ENCODE assay signal across 10 mouse cellular contexts in the genomic region with DNA sequence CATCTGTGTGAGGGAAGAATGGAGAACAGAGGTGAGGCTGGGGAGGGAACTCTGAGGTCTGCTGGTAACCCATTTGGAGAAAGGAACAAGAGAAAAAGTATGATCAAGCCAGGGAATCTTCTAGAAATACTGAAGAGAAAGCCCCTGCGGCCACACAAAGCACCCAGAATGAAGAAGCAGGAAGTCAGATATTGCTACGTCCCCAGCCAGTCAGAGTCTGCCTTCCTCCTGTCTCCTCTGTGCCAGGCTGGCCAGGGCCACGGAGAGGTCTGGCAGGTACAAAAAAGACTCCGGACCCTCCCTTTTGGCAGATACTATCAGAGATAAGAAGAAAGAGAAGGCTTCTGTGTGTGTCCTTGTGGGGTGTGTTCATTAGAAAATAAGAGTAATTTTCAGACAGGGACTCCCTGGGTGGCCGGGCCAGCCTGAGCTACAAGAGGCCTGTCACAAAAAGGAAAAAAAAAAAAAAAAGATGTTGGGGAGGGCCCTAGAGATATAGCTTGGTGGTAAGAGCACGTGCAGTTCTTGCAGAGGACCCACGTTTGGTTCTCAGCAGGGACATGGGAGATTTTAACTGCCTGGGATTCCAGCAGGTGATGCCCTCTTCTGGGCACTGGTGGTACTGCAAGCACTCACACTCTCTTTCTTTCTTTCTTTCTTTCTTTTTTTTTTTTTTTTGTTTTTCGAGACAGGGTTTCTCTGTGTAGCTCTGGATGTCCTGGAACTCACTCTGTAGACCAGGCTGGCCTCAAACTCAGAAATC. TPM values are rescaled to one million over a fixed set of nuclear protein-coding genes. Genes with fewer than 3 reads are reported as not detected.
A peak's percentile ranks its signal among the peaks of the same experiment; 100 is the strongest.
DNase-seq lines count a peak whose midpoint lies in the region; ATAC-seq and TF ChIP-seq lines count a peak whose summit lies in the region.
"Had no signal": no experiment of that assay in that cellular context is flagged by ENCODE, and none has a peak within 500 bp of the region (broad histone marks: within the 10 kb centered on the region; RNA-seq: fewer than 3 reads in every experiment).

No protein-coding gene starts in this region.

- no peaks in the 10 kb centered on the region for H3K27me3 ChIP-seq in lung, embryonic 14.5 days (ENCODE audit: insufficient read depth, low read length)
- H3K27me3 ChIP-seq: hindbrain, embryonic 15.5 days; neural tube, embryonic 13.5 days had no signal

- H3K4me1 ChIP-seq in lung, embryonic 14.5 days (ENCODE audit: insufficient read depth) = peaks cover 11% of the 10 kb centered on the region; the same call in 1 of the 2 replicates
- H3K4me1 ChIP-seq: hindbrain, embryonic 15.5 days; neural tube, embryonic 13.5 days had no signal

- no peaks in the 10 kb centered on the region for H3K36me3 ChIP-seq in lung, embryonic 14.5 days (ENCODE audit: insufficient read depth)
- H3K36me3 ChIP-seq: hindbrain, embryonic 15.5 days; neural tube, embryonic 13.5 days had no signal

- no peak for ATAC-seq in lung, embryonic 14.5 days (ENCODE audit: insufficient read depth)

- no peaks in the 10 kb centered on the region for H3K9me3 ChIP-seq in lung, embryonic 14.5 days (ENCODE audit: low read depth, low read length)
- H3K9me3 ChIP-seq: hindbrain, embryonic 15.5 days; neural tube, embryonic 13.5 days had no signal

- no peak overlapping the region for H3K4me3 ChIP-seq in lung, embryonic 14.5 days (ENCODE audit: low read depth, low read length)
- H3K4me3 ChIP-seq: hindbrain, embryonic 15.5 days; neural tube, embryonic 13.5 days had no signal

- peak; percentile 50 for DNase-seq in adrenal gland, postnatal 25 days
- no peak for DNase-seq in adrenal gland, adult 18-20 months (ENCODE audit: low spot score in 2 of 2)
- DNase-seq in left cerebral cortex, postnatal 4 days = peak; percentile 48
- DNase-seq in left cerebral cortex, postnatal 36 days (ENCODE audit: low spot score in 2 of 2) = no peak
- peak; percentile 57 for DNase-seq in c-Kit-positive CD71-positive TER-119-positive erythroid progenitor cells, embryonic 14.5 days (ENCODE audit: low spot score)
- DNase-seq in lung, embryonic 14.5 days = peak; percentile 77
- peak; percentile 74 for DNase-seq in thymus, postnatal 14 days
- no peak for DNase-seq in ovary, postnatal 14 days (ENCODE audit: low spot score)

- H3K9ac ChIP-seq in lung, embryonic 14.5 days = no peak overlapping the region
- H3K9ac ChIP-seq: hindbrain, embryonic 15.5 days; neural tube, embryonic 13.5 days had no signal

- 52% methylated on average over 8 of the region's 8 CpGs for WGBS in lung, embryonic 14.5 days

- no peak overlapping the region for H3K27ac ChIP-seq in lung, embryonic 14.5 days (ENCODE audit: low read depth)
- H3K27ac ChIP-seq: hindbrain, embryonic 15.5 days; neural tube, embryonic 13.5 days had no signal

- H3K4me2 ChIP-seq in lung, embryonic 14.5 days = no peak overlapping the region
- H3K4me2 ChIP-seq: hindbrain, embryonic 15.5 days; neural tube, embryonic 13.5 days had no signal

- peak; percentile 76 for TF ChIP-seq CTCF in lung, embryonic 14.5 days (IDR thresholded peaks at IDR 0.05; ENCODE audit: low read depth)

- intact Hi-C loops in left cerebral cortex, postnatal 4 days (cut with DNase I) = no loop called here
- intact Hi-C loops in left cerebral cortex, postnatal 36 days (cut with DNase I) = no loop called here

RNA-seq across cellular contexts. Expression of a gene that starts 1.8 kb away (rescaled TPM):
- not detected in 2 replicates for total RNA-seq in adrenal gland, postnatal 25 days (2021)
- under 1 TPM in 1 of 2 experiments, not detected in 1; 0.13 TPM for total RNA-seq in adrenal gland, adult 18-20 months (2021)
- 1 to 10 TPM in 1 of 2 experiments, not detected in 1; 1.2 TPM for total RNA-seq in left cerebral cortex, postnatal 4 days (2021)
- under 1 TPM; 0.30 to 0.72 TPM for total RNA-seq in left cerebral cortex, postnatal 36 days (2021)
- 0.33 TPM in 1 of 2 replicates, not detected in the other for polyA plus RNA-seq in lung, embryonic 14.5 days (2014; fragmentation: Nextera tagmentation; extraction: Ambion mirVana)
- polyA plus RNA-seq: hindbrain, embryonic 15.5 days had no signal

RNA-seq across cellular contexts. Expression of a gene that starts 15.7 kb away (rescaled TPM):
- total RNA-seq in adrenal gland, postnatal 25 days (2021) = 182 and 186 TPM in 2 replicates
- 100 to 1,000 TPM; 142 to 147 TPM for total RNA-seq in adrenal gland, adult 18-20 months (2021)
- 100 to 1,000 TPM; 212 to 227 TPM for total RNA-seq in left cerebral cortex, postnatal 4 days (2021)
- 100 to 1,000 TPM; 154 to 200 TPM for total RNA-seq in left cerebral cortex, postnatal 36 days (2021)
- polyA plus RNA-seq in lung, embryonic 14.5 days (2014; fragmentation: Nextera tagmentation; extraction: Ambion mirVana) = 276 and 293 TPM in 2 replicates

RNA-seq across cellular contexts. Expression of a gene that starts 41.7 kb away (rescaled TPM):
- not detected in 2 replicates for total RNA-seq in adrenal gland, postnatal 25 days (2021)
- not detected for total RNA-seq in adrenal gland, adult 18-20 months (2021)
- total RNA-seq in left cerebral cortex, postnatal 4 days (2021) = not detected
- total RNA-seq in left cerebral cortex, postnatal 36 days (2021) = 1 to 10 TPM; 1.3 to 1.6 TPM
- 0.42 and 2.4 TPM in 2 replicates for polyA plus RNA-seq in lung, embryonic 14.5 days (2014; fragmentation: Nextera tagmentation; extraction: Ambion mirVana)

Comparison
In these comparisons a context has a peak if more than half of its experiments do, and no peak if none do; other contexts are left out.
1. DNase-seq: peak in adrenal gland, postnatal 25 days (single experiment), left cerebral cortex, postnatal 4 days (single experiment), c-Kit-positive CD71-positive TER-119-positive erythroid progenitor cells, embryonic 14.5 days (single experiment), lung, embryonic 14.5 days (single experiment) and thymus, postnatal 14 days (single experiment); none in adrenal gland, adult 18-20 months (0 of 2), left cerebral cortex, postnatal 36 days (0 of 2) and ovary, postnatal 14 days (single experiment).